Mouse (Mus musculus) neural tube, embryonic 13.5 days (tissue): ENCODE data around the gene Rbfox1. TPM values are rescaled to one million over a fixed set of nuclear protein-coding genes. Genes with fewer than 3 reads are reported as not detected.

Experiments used
- ATAC-seq: fragments of 200-750 bp; cut with Nextera tagmentation; 2 replicates; pipeline ENCODE4 v1.8.0; 2017; ENCODE audit warnings: low read depth, mild to moderate bottlenecking, moderate TSS enrichment, moderate library complexity
- H3K27ac ChIP-seq: fragments of 300-500 bp; sonication (generic); replicated peaks from 2 replicates; pipeline ENCODE4 v1.5.1; 2015; ENCODE audit warnings: moderate library complexity, mild to moderate bottlenecking, inconsistent platforms
- H3K27me3 ChIP-seq: fragments of 300-500 bp; sonication (generic); 2 replicates; pipeline ENCODE4 v1.6.1; 2015; ENCODE audit warnings: mild to moderate bottlenecking, inconsistent platforms
- H3K36me3 ChIP-seq: fragments of 300-500 bp; sonication (generic); 2 replicates; pipeline ENCODE4 v1.6.1; 2015; ENCODE audit warnings: mild to moderate bottlenecking, inconsistent platforms
- H3K4me1 ChIP-seq: fragments of 300-500 bp; sonication (generic); replicated peaks from 2 replicates; pipeline ENCODE4 v1.6.1; 2015; ENCODE audit warnings: inconsistent platforms
- H3K4me2 ChIP-seq: fragments of 300-500 bp; sonication (generic); 2 replicates; pipeline ENCODE4 v1.6.1; 2015; ENCODE audit warnings: inconsistent platforms, mild to moderate bottlenecking, moderate library complexity
- H3K4me3 ChIP-seq: fragments of 300-500 bp; sonication (generic); 2 replicates; pipeline ENCODE4 v1.5.1; 2015; ENCODE audit warnings: mild to moderate bottlenecking, inconsistent platforms
- H3K9ac ChIP-seq: fragments of 300-500 bp; sonication (generic); 2 replicates; pipeline ENCODE4 v1.6.1; 2015; ENCODE audit warnings: moderate library complexity, mild to moderate bottlenecking, inconsistent platforms
- H3K9me3 ChIP-seq: fragments of 300-500 bp; sonication (generic); 2 replicates; pipeline ENCODE4 v1.6.1; 2016; ENCODE audit warnings: inconsistent platforms
- WGBS: fragments of 180-500 bp; shearing (Covaris S2); methylation state at CpG from one replicate; pipeline ENCODE4 v1.1.7; 2015; 5-methylcytosine and 5-hydroxymethylcytosine counted together
- polyA plus RNA-seq: library from polyadenylated mRNA; unstranded; fragments of >200 nt; fragmentation: Nextera tagmentation; extraction: Ambion mirVana; gene quantifications from 2 replicates; pipeline ENCODE4 v1.2.1, GENCODE M21; 2015

Rbfox1 gene
- polyA plus RNA-seq, 1 experiment from 2014 or later, result 229 TPM

- Histone ChIP-seq H3K4me2 (no peak overlapping the region), H3K27me3 (no peaks in the 10 kb centered on the region), H3K9ac (no peak overlapping the region), H3K4me1 (no peaks in the 10 kb centered on the region), H3K27ac (no peak overlapping the region), H3K4me3 (no peak overlapping the region), H3K9me3 (no peaks in the 10 kb centered on the region), H3K36me3 (no peaks in the 10 kb centered on the region)
- no peak for ATAC-seq
- 78% methylated on average over 7 of the region's 7 CpGs for WGBS
Measured at GRCm38 (mm10) chr16:6271596-6272370, 386.6 kb downstream of the Rbfox1 start.

GRCm38 (mm10) chr16:6283496-6283895, 398.3 kb downstream of the Rbfox1 start:
- no peak overlapping the region for H3K27ac ChIP-seq
- WGBS, result 87% methylated on average over 4 of the region's 4 CpGs
- H3K9ac ChIP-seq, result no peak overlapping the region
- peaks cover 24% of the 10 kb centered on the region for H3K4me1 ChIP-seq
- no peak for ATAC-seq
- no peak overlapping the region for H3K4me3 ChIP-seq
- no peak overlapping the region for H3K4me2 ChIP-seq
- no peaks in the 10 kb centered on the region for H3K27me3 ChIP-seq
- H3K9me3 ChIP-seq, result no peaks in the 10 kb centered on the region
- no peaks in the 10 kb centered on the region for H3K36me3 ChIP-seq

DNA sequence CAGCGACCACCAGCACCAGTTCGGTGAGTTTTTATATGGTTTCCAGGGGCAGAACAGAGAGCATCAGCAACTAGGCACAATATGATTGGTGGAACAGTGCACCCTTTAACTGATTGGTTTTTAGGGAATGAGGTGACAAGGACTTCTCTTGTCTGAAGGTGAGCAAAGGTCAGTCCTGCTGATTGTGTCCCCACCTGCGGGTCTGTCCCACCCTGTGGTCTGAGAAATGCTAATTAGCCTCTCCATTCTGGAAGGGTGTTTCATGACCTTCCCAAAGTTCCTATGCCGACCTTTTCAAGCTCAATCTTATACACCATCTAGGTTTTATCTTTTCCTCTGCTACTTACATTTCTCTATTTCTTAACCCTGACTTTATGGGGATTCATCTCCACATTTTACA, 399.2 kb downstream of the Rbfox1 start:
- Histone ChIP-seq H3K9ac (no peak overlapping the region), H3K27ac (no peak overlapping the region), H3K36me3 (no peaks in the 10 kb centered on the region), H3K4me1 (peaks cover 24% of the 10 kb centered on the region), H3K27me3 (no peaks in the 10 kb centered on the region), H3K9me3 (no peaks in the 10 kb centered on the region), H3K4me2 (no peak overlapping the region), H3K4me3 (no peak overlapping the region)
- no peak for ATAC-seq
- WGBS, result 67% methylated on average over 4 of the region's 4 CpGs

GRCm38 (mm10) chr16:6287699-6288098, 402.5 kb downstream of the Rbfox1 start:
- H3K4me2 ChIP-seq, result no peak overlapping the region
- 0 out of 2 replicates have a peak overlapping the region, but pooled peaks have one; percentile 4 for H3K9ac ChIP-seq
- peaks cover 24% of the 10 kb centered on the region for H3K4me1 ChIP-seq
- H3K4me3 ChIP-seq, result no peak overlapping the region
- no peaks in the 10 kb centered on the region for H3K27me3 ChIP-seq
- H3K36me3 ChIP-seq, result no peaks in the 10 kb centered on the region
- no peak overlapping the region for H3K27ac ChIP-seq
- 66% methylated on average over 2 of the region's 2 CpGs for WGBS
- no peak for ATAC-seq
- H3K9me3 ChIP-seq, result no peaks in the 10 kb centered on the region

DNA sequence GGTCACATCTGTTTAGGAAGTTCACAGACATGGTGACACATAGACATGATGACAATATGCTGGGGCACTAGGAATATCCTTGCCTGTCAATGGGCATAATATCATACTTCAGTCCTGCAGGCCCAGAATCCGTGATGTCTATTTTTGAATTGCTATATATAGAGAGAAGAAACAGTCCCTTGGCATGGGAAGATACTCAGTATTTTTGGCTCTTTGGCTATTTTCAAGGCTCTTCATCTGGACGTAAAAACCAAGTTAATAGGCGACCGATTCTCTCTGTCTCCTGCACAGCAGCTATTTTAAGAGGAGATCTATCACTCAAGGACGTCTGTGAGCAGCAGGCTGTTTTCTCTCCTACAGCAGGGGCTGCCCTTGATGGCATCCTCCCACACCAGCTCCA, 415.0 kb downstream of the Rbfox1 start:
- Histone ChIP-seq H3K4me1 (no peaks in the 10 kb centered on the region), H3K4me2 (no peak overlapping the region), H3K9ac (no peak overlapping the region), H3K27me3 (no peaks in the 10 kb centered on the region), H3K9me3 (no peaks in the 10 kb centered on the region), H3K4me3 (no peak overlapping the region), H3K36me3 (no peaks in the 10 kb centered on the region), H3K27ac (no peak overlapping the region)
- 76% methylated on average over 5 of the region's 5 CpGs for WGBS
- no peak for ATAC-seq

DNA sequence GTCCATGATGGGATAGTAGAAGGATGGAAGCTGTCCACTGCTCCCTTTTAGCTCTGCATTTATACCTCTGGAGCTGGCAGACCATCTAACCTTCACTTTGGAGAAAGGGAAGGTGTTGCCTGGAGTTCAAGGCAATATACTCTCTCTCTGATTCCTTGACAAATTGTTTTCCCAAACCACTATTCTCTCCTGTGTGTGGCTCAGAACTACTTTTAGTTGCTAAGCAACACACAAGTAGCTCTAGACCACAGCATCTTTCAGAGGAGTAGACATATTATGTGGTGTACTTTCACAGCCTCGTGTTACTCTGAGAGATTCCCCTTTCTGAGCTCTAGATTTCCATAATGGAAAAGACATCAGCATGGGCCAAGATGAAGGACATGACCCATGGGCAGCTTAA, 417.9 kb downstream of the Rbfox1 start:
- 51% methylated on average over 1 of the region's 1 CpGs for WGBS
- H3K27ac ChIP-seq, result no peak overlapping the region

GRCm38 (mm10) chr16:6309940-6310339, 424.8 kb downstream of the Rbfox1 start:
- no peak overlapping the region for H3K4me3 ChIP-seq
- no peak overlapping the region for H3K4me2 ChIP-seq
- no peaks in the 10 kb centered on the region for H3K36me3 ChIP-seq
- ATAC-seq, result no peak
- H3K9ac ChIP-seq, result no peak overlapping the region
- no peaks in the 10 kb centered on the region for H3K9me3 ChIP-seq
- no peaks in the 10 kb centered on the region for H3K4me1 ChIP-seq
- no peak overlapping the region for H3K27ac ChIP-seq
- no peaks in the 10 kb centered on the region for H3K27me3 ChIP-seq

More for the DNA sequence above, 417.9 kb downstream of the Rbfox1 start:
- Histone ChIP-seq H3K27me3 (no peaks in the 10 kb centered on the region), H3K9me3 (no peaks in the 10 kb centered on the region), H3K4me3 (no peak overlapping the region), H3K4me1 (no peaks in the 10 kb centered on the region), H3K4me2 (no peak overlapping the region), H3K9ac (no peak overlapping the region), H3K36me3 (no peaks in the 10 kb centered on the region)
- no peak for ATAC-seq

- no peaks in the 10 kb centered on the region for H3K27me3 ChIP-seq
- H3K9me3 ChIP-seq, result no peaks in the 10 kb centered on the region
- no peak for ATAC-seq
- no peak overlapping the region for H3K9ac ChIP-seq
- H3K4me2 ChIP-seq, result no peak overlapping the region
- no peak overlapping the region for H3K4me3 ChIP-seq
- H3K4me1 ChIP-seq, result no peaks in the 10 kb centered on the region
- no peak overlapping the region for H3K27ac ChIP-seq
- H3K36me3 ChIP-seq, result no peaks in the 10 kb centered on the region
- 81% methylated on average over 18 of the region's 18 CpGs for WGBS
Measured at GRCm38 (mm10) chr16:6310744-6311678, 425.9 kb downstream of the Rbfox1 start.

GRCm38 (mm10) chr16:6313689-6314088, 428.5 kb downstream of the Rbfox1 start:
- H3K36me3 ChIP-seq, result no peaks in the 10 kb centered on the region
- H3K4me3 ChIP-seq, result no peak overlapping the region
- no peak for ATAC-seq
- H3K27me3 ChIP-seq, result no peaks in the 10 kb centered on the region
- no peaks in the 10 kb centered on the region for H3K4me1 ChIP-seq
- no peak overlapping the region for H3K9ac ChIP-seq
- WGBS, result 79% methylated on average over 6 of the region's 6 CpGs
- H3K9me3 ChIP-seq, result no peaks in the 10 kb centered on the region
- no peak overlapping the region for H3K4me2 ChIP-seq
- no peak overlapping the region for H3K27ac ChIP-seq

- no peak for ATAC-seq
- Histone ChIP-seq H3K4me1 (peaks cover 11% of the 10 kb centered on the region), H3K36me3 (no peaks in the 10 kb centered on the region), H3K27ac (no peak overlapping the region), H3K9ac (no peak overlapping the region), H3K9me3 (no peaks in the 10 kb centered on the region), H3K4me3 (no peak overlapping the region), H3K27me3 (0 out of 2 replicates have a peak, but pooled peaks cover 5% of the 10 kb centered on the region), H3K4me2 (no peak overlapping the region)
- WGBS, result 19% methylated on average over 1 of the region's 1 CpGs
Measured at GRCm38 (mm10) chr16:6324832-6325231, 439.7 kb downstream of the Rbfox1 start.

DNA sequence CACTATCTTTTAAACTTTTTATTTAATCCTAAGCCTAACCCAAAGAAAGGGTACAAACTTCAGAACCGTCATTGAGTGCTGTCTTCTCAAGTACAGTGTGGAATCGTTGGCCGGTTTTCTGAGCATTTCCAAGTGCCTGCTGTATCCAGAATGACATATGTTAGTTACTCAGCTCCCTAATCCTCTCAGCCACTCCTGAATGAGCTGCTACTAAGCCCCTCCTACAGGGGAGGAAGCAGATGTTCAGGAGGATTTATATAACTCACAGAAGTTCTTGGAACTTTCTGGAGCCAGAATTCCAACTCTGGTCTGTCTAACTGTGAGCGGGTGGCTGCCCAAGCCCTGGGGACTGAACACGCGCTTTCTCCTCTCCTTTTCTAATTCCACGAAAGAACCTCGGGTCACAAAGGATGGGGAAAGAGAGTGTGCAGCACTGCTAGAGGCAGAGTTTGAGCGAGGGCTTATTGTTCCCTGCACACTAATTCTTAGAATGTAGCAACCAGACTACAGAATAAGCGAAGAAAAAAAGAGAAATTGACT, 446.3 kb downstream of the Rbfox1 start:
- Histone ChIP-seq H3K4me2 (no peak overlapping the region), H3K36me3 (no peaks in the 10 kb centered on the region), H3K4me1 (no peaks in the 10 kb centered on the region), H3K27ac (no peak overlapping the region), H3K9ac (no peak overlapping the region), H3K27me3 (no peaks in the 10 kb centered on the region), H3K9me3 (no peaks in the 10 kb centered on the region), H3K4me3 (no peak overlapping the region)
- ATAC-seq, result no peak
- WGBS, result 67% methylated on average over 10 of the region's 10 CpGs

GRCm38 (mm10) chr16:6333273-6333672, 448.1 kb downstream of the Rbfox1 start:
- Histone ChIP-seq H3K4me2 (no peak overlapping the region), H3K27me3 (no peaks in the 10 kb centered on the region), H3K9me3 (no peaks in the 10 kb centered on the region), H3K36me3 (no peaks in the 10 kb centered on the region), H3K4me1 (no peaks in the 10 kb centered on the region), H3K4me3 (no peak overlapping the region), H3K9ac (no peak overlapping the region), H3K27ac (no peak overlapping the region)
- no peak for ATAC-seq
- 71% methylated on average over 2 of the region's 2 CpGs for WGBS
